Mouse (Mus musculus) CH12.LX (cell line): ENCODE data around the gene Heyl. TPM values are rescaled to one million over a fixed set of nuclear protein-coding genes. Genes with fewer than 3 reads are reported as not detected.

Source experiments
- DNase-seq: peaks from one replicate; pipeline ENCODE4 v3.0.0-alpha.2; 2013; ENCODE audit errors: extremely low read depth
- H3K27ac ChIP-seq: 2 replicates; pipeline ENCODE4 v1.5.1; 2012; ENCODE audit warnings: low read depth, mild to moderate bottlenecking, control low read depth, moderate library complexity; ENCODE audit not compliant: insufficient read depth
- H3K27me3 ChIP-seq: replicated peaks from 2 replicates; pipeline ENCODE3; 2012; ENCODE audit warnings: inconsistent platforms
- H3K36me3 ChIP-seq, 2 experiments: replicated peaks in 1 of 2; 2 replicates each; pipeline versions ENCODE3 to v1.6.1; 2012; ENCODE audit warnings: inconsistent platforms in 1 of 2, low read length in 1 of 2, mild to moderate bottlenecking in 1 of 2, mixed read lengths in 1 of 2, moderate library complexity in 1 of 2; ENCODE audit not compliant: control insufficient read depth in 1 of 2, insufficient read depth in 1 of 2
- H3K4me1 ChIP-seq, 2 experiments: 2 replicates each; pipeline ENCODE4 v1.6.1; 2012; ENCODE audit warnings: inconsistent platforms in 1 of 2, moderate library complexity in 1 of 2; ENCODE audit not compliant: insufficient read depth in 2 of 2, control insufficient read depth in 1 of 2
- H3K4me2 ChIP-seq: 2 replicates; pipeline ENCODE4 v1.6.1; 2012; ENCODE audit warnings: low read depth, mild to moderate bottlenecking, control low read depth; ENCODE audit not compliant: poor library complexity, insufficient read depth, severe bottlenecking
- H3K4me3 ChIP-seq, 3 experiments: fragments of 150-350 bp in 1 of 3; sonication (generic) in 1 of 3; replicated peaks in 1 of 3; 2 replicates each; pipeline versions ENCODE3 to v1.5.1; 2011 to 2012; ENCODE audit warnings: low read depth in 2 of 3, low read length in 2 of 3, mild to moderate bottlenecking in 2 of 3, moderate library complexity in 2 of 3, control low read depth in 1 of 3, improper control_type of control experiment in 1 of 3, inconsistent platforms in 1 of 3, mixed read lengths in 1 of 3; ENCODE audit not compliant: poor library complexity in 1 of 3
- H3K79me2 ChIP-seq: replicated peaks from 2 replicates; pipeline ENCODE4 v1.6.1; 2012; ENCODE audit warnings: mild to moderate bottlenecking, moderate library complexity; ENCODE audit not compliant: control insufficient read depth, poor library complexity, insufficient read depth, severe bottlenecking; ENCODE audit errors: extremely low read depth
- H3K9ac ChIP-seq: 2 replicates; pipeline ENCODE4 v1.6.1; 2012; ENCODE audit warnings: low read depth, mild to moderate bottlenecking, control low read depth, moderate library complexity; ENCODE audit not compliant: insufficient read depth
- H3K9me3 ChIP-seq: replicated peaks from 2 replicates; pipeline ENCODE3; 2012; ENCODE audit warnings: low read length, inconsistent platforms, mixed read lengths
- GABPA ChIP-seq: IDR thresholded peaks from 2 replicates; pipeline ENCODE4 v1.6.1; 2012; ENCODE audit warnings: low read depth, low read length, improper control_type of control experiment, inconsistent platforms; ENCODE audit not compliant: insufficient replicate concordance
- HCFC1 ChIP-seq: IDR thresholded peaks from 2 replicates; pipeline ENCODE4 v1.6.1; 2012; ENCODE audit warnings: low read depth, mild to moderate bottlenecking, inconsistent platforms, low read length, improper control_type of control experiment
- JUND ChIP-seq: conservative IDR thresholded peaks from 2 replicates; pipeline ENCODE4 v1.6.1; 2011; ENCODE audit warnings: low read depth, low read length, improper control_type of control experiment
- MAFK ChIP-seq: IDR thresholded peaks from 2 replicates; pipeline ENCODE4 v1.6.1; 2011; ENCODE audit warnings: low read length, improper control_type of control experiment; ENCODE audit not compliant: insufficient replicate concordance
- MXI1 ChIP-seq: IDR thresholded peaks from 2 replicates; pipeline ENCODE4 v1.6.1; 2011; ENCODE audit warnings: mild to moderate bottlenecking, low read depth, low read length, improper control_type of control experiment
- MYC ChIP-seq: IDR thresholded peaks from 2 replicates; pipeline ENCODE4 v1.6.1; 2011; ENCODE audit warnings: low read depth, mild to moderate bottlenecking, improper control_type of control experiment, low read length
- NRF1 ChIP-seq: IDR thresholded peaks from 2 replicates; pipeline ENCODE4 v1.6.1; 2014; ENCODE audit warnings: low read depth, mild to moderate bottlenecking, inconsistent platforms, low read length, improper control_type of control experiment, moderate library complexity
- RAD21 ChIP-seq: IDR thresholded peaks from 2 replicates; pipeline ENCODE4 v1.6.1; 2011; ENCODE audit warnings: low read depth, mild to moderate bottlenecking, low read length, improper control_type of control experiment, moderate library complexity
- RCOR1 ChIP-seq: conservative IDR thresholded peaks from 2 replicates; pipeline ENCODE4 v1.6.1; 2012; ENCODE audit warnings: low read depth, mild to moderate bottlenecking, inconsistent platforms, low read length, improper control_type of control experiment
- SIN3A ChIP-seq: IDR thresholded peaks from 2 replicates; pipeline ENCODE4 v1.6.1; 2012; ENCODE audit warnings: low read length, improper control_type of control experiment, inconsistent platforms
- SMC3 ChIP-seq: IDR thresholded peaks from 2 replicates; pipeline ENCODE4 v1.6.1; 2011; ENCODE audit warnings: low read depth, low read length, improper control_type of control experiment
- TCF12 ChIP-seq: IDR thresholded peaks from 2 replicates; pipeline ENCODE4 v1.6.1; 2014; ENCODE audit warnings: low read depth, mild to moderate bottlenecking, inconsistent platforms, low read length, improper control_type of control experiment
- UBTF ChIP-seq: IDR thresholded peaks from 2 replicates; pipeline ENCODE4 v1.6.1; 2012; ENCODE audit warnings: low read depth, mild to moderate bottlenecking, inconsistent platforms, low read length, improper control_type of control experiment, moderate library complexity
- ZMIZ1 ChIP-seq: IDR thresholded peaks from 2 replicates; pipeline ENCODE4 v1.6.1; 2012; ENCODE audit warnings: low read depth, mild to moderate bottlenecking, inconsistent platforms, low read length, improper control_type of control experiment
- dilution Hi-C: fragments of 300-500 bp; cut with MboI; formaldehyde crosslinking; loops from 2 replicates; pipeline ENCODE4 v1.14.3; 2020; ENCODE audit warnings: low sequenced_read_pairs; ENCODE audit not compliant: extremely low pct_unique_long_range_greater_than_20kb, extremely low pct_ligation_motif_present
- in situ Hi-C: fragments of 300-500 bp; cut with MboI; formaldehyde crosslinking; loops from 3 replicates; pipeline ENCODE4 v1.14.3; 2019; ENCODE audit warnings: low sequenced_read_pairs, low pct_ligation_motif_present, low pct_unique_long_range_greater_than_20kb, mixed read lengths
- polyA plus RNA-seq: library from polyadenylated mRNA; unstranded; fragments of >175 nt; gene quantifications from 2 replicates; pipeline ENCODE4 v1.2.1, GENCODE M21; 2012; ENCODE audit warnings: low read depth; ENCODE audit not compliant: insufficient read length
- total RNA-seq, 2 experiments: library from RNA; depleted of rRNA; stranded (reverse); fragments of 300-350 nt in 1 of 2; fragments of >200 nt in 1 of 2; gene quantifications; 2 replicates each; pipeline ENCODE4 v1.2.3; 2012 to 2014

Gene Heyl
- total and polyA plus RNA-seq, 3 experiments: not detected

DNA sequence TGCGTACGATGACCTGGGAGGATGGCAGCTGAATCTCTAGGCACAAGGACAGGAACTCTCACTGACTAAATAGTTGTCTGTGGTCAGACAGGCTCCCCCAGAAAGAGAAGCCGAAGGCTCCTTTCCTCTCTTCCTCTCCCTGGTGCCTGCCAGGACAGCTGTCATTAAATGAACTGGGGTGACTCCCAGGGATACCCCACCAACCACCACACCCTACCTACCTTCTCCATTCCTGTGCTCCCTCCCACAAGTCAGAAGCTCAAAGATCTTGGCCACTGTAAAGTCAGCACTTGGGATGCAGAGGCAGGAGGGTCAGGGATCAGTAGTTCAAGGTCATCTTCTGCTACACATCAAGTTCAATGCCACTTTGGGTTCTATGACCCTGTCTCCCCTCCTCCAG lies 515 bp upstream of the Heyl start:
- Histone ChIP-seq H3K79me2 (no peaks in the 10 kb centered on the region), H3K4me2 (no peak overlapping the region), H3K9me3 (no peaks in the 10 kb centered on the region), H3K27me3 (peaks cover 82% of the 10 kb centered on the region), H3K27ac (no peak overlapping the region), H3K9ac (no peak overlapping the region), H3K4me3 (no peak overlapping the region), H3K4me1 (peaks cover 26 to 60% of the 10 kb centered on the region in 2 experiments), H3K36me3 (no peaks in the 10 kb centered on the region)
- TF ChIP-seq MAFK: no peak
- in situ Hi-C loops (no loop called here), dilution Hi-C loops (no loop called here)
- no peak for DNase-seq

DNA sequence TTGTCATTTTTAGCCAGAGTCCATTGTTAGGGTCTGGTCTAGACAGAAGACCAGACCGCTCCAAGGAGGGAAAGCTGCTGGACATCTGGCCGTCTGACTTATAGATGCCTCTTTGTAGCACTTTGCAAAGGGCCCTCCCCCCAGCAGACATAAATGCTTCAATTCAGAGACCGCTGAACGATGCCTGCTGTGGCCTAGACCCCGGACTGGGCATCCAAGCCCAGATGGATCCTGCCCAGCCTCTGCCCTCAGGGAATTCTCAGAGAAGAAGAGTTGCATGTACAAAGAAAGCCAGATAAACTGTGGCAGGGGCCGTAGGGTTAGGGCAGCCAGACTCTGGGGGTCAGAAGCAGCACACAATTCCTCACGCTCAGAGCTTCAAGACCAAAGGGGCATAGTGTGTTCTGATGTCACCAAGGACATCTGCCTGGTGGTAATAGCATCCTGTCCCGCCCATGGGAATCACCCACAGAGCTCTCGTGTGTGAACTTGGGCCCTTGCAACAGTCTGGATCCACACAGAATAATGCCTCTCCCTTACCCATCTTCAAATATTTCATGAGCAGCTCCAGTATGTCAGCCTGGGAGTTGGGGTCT lies 2.6 kb downstream of the Heyl start:
- Histone ChIP-seq H3K4me2 (no peak overlapping the region), H3K36me3 (no peaks in the 10 kb centered on the region), H3K79me2 (no peaks in the 10 kb centered on the region), H3K4me3 (no peak overlapping the region), H3K27ac (no peak overlapping the region), H3K4me1 (peaks cover 19 to 50% of the 10 kb centered on the region in 2 experiments), H3K27me3 (peaks cover 85% of the 10 kb centered on the region), H3K9me3 (no peaks in the 10 kb centered on the region), H3K9ac (no peak overlapping the region)
- no peak for TF ChIP-seq JUND
- TF ChIP-seq NRF1: no peak
- no peak for TF ChIP-seq SMC3
- TF ChIP-seq GABPA: no peak
- no peak for TF ChIP-seq MAFK
- no peak for TF ChIP-seq MYC
- no peak for TF ChIP-seq ZMIZ1
- TF ChIP-seq SIN3A: no peak
- no peak for TF ChIP-seq RAD21
- TF ChIP-seq HCFC1: no peak
- TF ChIP-seq MXI1: no peak
- no peak for TF ChIP-seq TCF12
- no peak for DNase-seq
- dilution Hi-C loops (no loop called here), in situ Hi-C loops (no loop called here)

GRCm38 (mm10) chr4:123236431-123237031 lies 3.2 kb downstream of the Heyl start:
- dilution Hi-C loops: no loop called here
- TF ChIP-seq UBTF: no peak
- no peak for TF ChIP-seq RCOR1
- no peak for TF ChIP-seq GABPA
- no peak overlapping the region for H3K9ac ChIP-seq
- H3K4me2 ChIP-seq: no peak overlapping the region
- H3K9me3 ChIP-seq: no peaks in the 10 kb centered on the region
- DNase-seq: no peak
- H3K4me1 ChIP-seq: peaks cover 19 to 50% of the 10 kb centered on the region in 2 experiments
- no peaks in the 10 kb centered on the region for H3K36me3 ChIP-seq
- in situ Hi-C loops: no loop called here
- no peaks in the 10 kb centered on the region for H3K79me2 ChIP-seq
- no peak overlapping the region for H3K27ac ChIP-seq
- peaks cover 88% of the 10 kb centered on the region for H3K27me3 ChIP-seq
- no peak overlapping the region for H3K4me3 ChIP-seq
